Mouse (Mus musculus): Measurements from ENCODE around the gene Fcgr1. TPM values are rescaled to one million over a fixed set of nuclear protein-coding genes. Genes with fewer than 3 reads are reported as not detected.
A peak's percentile ranks its signal among the peaks of the same experiment; 100 is the strongest.

Gene Fcgr1
- polyA plus RNA-seq, 1 experiment from 2014 or later = 2.1 TPM

- peak overlapping the region; percentile 90 for H3K9ac ChIP-seq (ENCODE audit: low read length)
- peak overlapping the region; percentile 83 for H3K4me2 ChIP-seq
- peaks cover 21% of the 10 kb centered on the region for H3K4me1 ChIP-seq (ENCODE audit: control insufficient read depth, insufficient read depth, low read length)
- H3K27me3 ChIP-seq (ENCODE audit: control insufficient read depth, insufficient read depth, low read length) = no peaks in the 10 kb centered on the region
- peak overlapping the region; percentile 98 for H3K27ac ChIP-seq (ENCODE audit: low read depth, low read length)
- ATAC-seq (ENCODE audit: low FRiP score) = no peak
- peak overlapping the region; percentile 55; the same call in 1 of the 2 replicates for H3K4me3 ChIP-seq (ENCODE audit: low read depth, low read length)
- no peak for DNase-seq (ENCODE audit: low spot score, missing footprints)
- WGBS = 63% methylated on average over 3 of the region's 3 CpGs
- H3K9me3 ChIP-seq (ENCODE audit: control insufficient read depth, low read length) = no peaks in the 10 kb centered on the region
- H3K36me3 ChIP-seq (ENCODE audit: control insufficient read depth, insufficient read depth, low read length) = no peaks in the 10 kb centered on the region
These were observed 32.1 kb downstream of the Fcgr1 start for GRCm38 (mm10) chr3:96261623-96262022.

GRCm38 (mm10) chr3:96260220-96260619 is 33.5 kb downstream of the Fcgr1 start:
- Histone ChIP-seq H3K27me3 (ENCODE audit: control insufficient read depth, insufficient read depth, low read length) (no peaks in the 10 kb centered on the region), H3K9me3 (ENCODE audit: control insufficient read depth, low read length) (no peaks in the 10 kb centered on the region), H3K4me2 (no peak overlapping the region), H3K27ac (ENCODE audit: low read depth, low read length) (no peak overlapping the region), H3K4me3 (ENCODE audit: low read depth, low read length) (no peak overlapping the region), H3K9ac (ENCODE audit: low read length) (no peak overlapping the region), H3K36me3 (ENCODE audit: control insufficient read depth, insufficient read depth, low read length) (no peaks in the 10 kb centered on the region), H3K4me1 (ENCODE audit: control insufficient read depth, insufficient read depth, low read length) (peaks cover 21% of the 10 kb centered on the region)
- 85% methylated on average over 5 of the region's 5 CpGs for WGBS
- ATAC-seq (ENCODE audit: low FRiP score) = no peak
- DNase-seq (ENCODE audit: low spot score, missing footprints) = no peak

GRCm38 (mm10) chr3:96257190-96257589 is 36.6 kb downstream of the Fcgr1 start:
- Histone ChIP-seq H3K4me1 (ENCODE audit: control insufficient read depth, insufficient read depth, low read length) (peaks cover 7% of the 10 kb centered on the region; the same call in 1 of the 2 replicates), H3K4me3 (ENCODE audit: low read depth, low read length) (no peak overlapping the region), H3K27me3 (ENCODE audit: control insufficient read depth, insufficient read depth, low read length) (no peaks in the 10 kb centered on the region), H3K9ac (ENCODE audit: low read length) (no peak overlapping the region), H3K9me3 (ENCODE audit: control insufficient read depth, low read length) (no peaks in the 10 kb centered on the region), H3K4me2 (no peak overlapping the region), H3K27ac (ENCODE audit: low read depth, low read length) (no peak overlapping the region), H3K36me3 (ENCODE audit: control insufficient read depth, insufficient read depth, low read length) (no peaks in the 10 kb centered on the region)
- ATAC-seq (ENCODE audit: low FRiP score) (no peak), DNase-seq (ENCODE audit: low spot score, missing footprints) (no peak)
- WGBS = 79% methylated on average over 3 of the region's 3 CpGs

- 84% methylated on average over 5 of the region's 5 CpGs for WGBS
- H3K4me3 ChIP-seq (ENCODE audit: low read depth, low read length) = no peak overlapping the region
These were observed 37.7 kb downstream of the Fcgr1 start for GRCm38 (mm10) chr3:96255926-96256593.

GRCm38 (mm10) chr3:96254683-96255355 is 39.0 kb downstream of the Fcgr1 start:
- no peaks in the 10 kb centered on the region for H3K27me3 ChIP-seq (ENCODE audit: control insufficient read depth, insufficient read depth, low read length)

More at GRCm38 (mm10) chr3:96255926-96256593, 37.7 kb downstream of the Fcgr1 start:
- ATAC-seq (ENCODE audit: low FRiP score) (no peak), DNase-seq (ENCODE audit: low spot score, missing footprints) (no peak)
- no peak overlapping the region for H3K9ac ChIP-seq (ENCODE audit: low read length)
- no peaks in the 10 kb centered on the region for H3K4me1 ChIP-seq (ENCODE audit: control insufficient read depth, insufficient read depth, low read length)
- no peaks in the 10 kb centered on the region for H3K36me3 ChIP-seq (ENCODE audit: control insufficient read depth, insufficient read depth, low read length)
- no peak overlapping the region for H3K27ac ChIP-seq (ENCODE audit: low read depth, low read length)
- H3K4me2 ChIP-seq = no peak overlapping the region
- H3K9me3 ChIP-seq (ENCODE audit: control insufficient read depth, low read length) = no peaks in the 10 kb centered on the region
- no peaks in the 10 kb centered on the region for H3K27me3 ChIP-seq (ENCODE audit: control insufficient read depth, insufficient read depth, low read length)

GRCm38 (mm10) chr3:96251787-96252186 is 42.0 kb downstream of the Fcgr1 start:
- 86% methylated on average over 3 of the region's 3 CpGs for WGBS
- no peak overlapping the region for H3K4me2 ChIP-seq
- ATAC-seq (ENCODE audit: low FRiP score) = no peak

More at GRCm38 (mm10) chr3:96254683-96255355, 39.0 kb downstream of the Fcgr1 start:
- Histone ChIP-seq H3K9me3 (ENCODE audit: control insufficient read depth, low read length) (no peaks in the 10 kb centered on the region), H3K4me3 (ENCODE audit: low read depth, low read length) (no peak overlapping the region), H3K4me2 (no peak overlapping the region), H3K9ac (ENCODE audit: low read length) (no peak overlapping the region), H3K27ac (ENCODE audit: low read depth, low read length) (no peak overlapping the region), H3K36me3 (ENCODE audit: control insufficient read depth, insufficient read depth, low read length) (no peaks in the 10 kb centered on the region), H3K4me1 (ENCODE audit: control insufficient read depth, insufficient read depth, low read length) (no peaks in the 10 kb centered on the region)
- ATAC-seq (ENCODE audit: low FRiP score) (no peak), DNase-seq (ENCODE audit: low spot score, missing footprints) (no peak)
- WGBS = 56% methylated on average over 10 of the region's 10 CpGs

DNA sequence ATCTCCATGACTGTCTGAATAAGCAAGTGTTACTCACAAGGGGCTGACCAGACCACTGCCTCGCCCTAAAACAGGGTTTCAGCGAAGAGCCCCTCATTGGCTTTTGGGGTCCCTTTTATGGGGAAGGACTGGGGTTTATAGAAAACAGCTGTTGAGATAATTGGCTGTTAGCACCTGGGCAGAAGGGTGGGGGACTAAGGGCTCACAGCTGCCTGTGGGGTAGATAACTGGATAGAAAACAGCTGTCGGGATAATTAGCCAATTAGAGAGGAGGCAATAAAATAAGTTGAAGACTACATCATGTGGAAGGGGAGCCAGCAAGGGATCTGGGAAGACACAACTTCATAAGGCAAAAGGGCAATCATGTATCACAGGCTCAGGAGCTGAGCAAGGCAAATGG is 42.9 kb downstream of the Fcgr1 start:
- H3K36me3 ChIP-seq (ENCODE audit: control insufficient read depth, insufficient read depth, low read length) = no peaks in the 10 kb centered on the region
- no peak overlapping the region for H3K4me2 ChIP-seq
- no peak overlapping the region for H3K9ac ChIP-seq (ENCODE audit: low read length)
- H3K4me1 ChIP-seq (ENCODE audit: control insufficient read depth, insufficient read depth, low read length) = peaks cover 8% of the 10 kb centered on the region
- 83% methylated on average over 3 of the region's 3 CpGs for WGBS
- H3K27ac ChIP-seq (ENCODE audit: low read depth, low read length) = no peak overlapping the region
- ATAC-seq (ENCODE audit: low FRiP score) (no peak), DNase-seq (ENCODE audit: low spot score, missing footprints) (no peak)
- no peaks in the 10 kb centered on the region for H3K27me3 ChIP-seq (ENCODE audit: control insufficient read depth, insufficient read depth, low read length)
- H3K4me3 ChIP-seq (ENCODE audit: low read depth, low read length) = no peak overlapping the region
- H3K9me3 ChIP-seq (ENCODE audit: control insufficient read depth, low read length) = no peaks in the 10 kb centered on the region

More at GRCm38 (mm10) chr3:96251787-96252186, 42.0 kb downstream of the Fcgr1 start:
- Histone ChIP-seq H3K27ac (ENCODE audit: low read depth, low read length) (no peak overlapping the region), H3K9ac (ENCODE audit: low read length) (no peak overlapping the region), H3K27me3 (ENCODE audit: control insufficient read depth, insufficient read depth, low read length) (no peaks in the 10 kb centered on the region), H3K4me1 (ENCODE audit: control insufficient read depth, insufficient read depth, low read length) (peaks cover 8% of the 10 kb centered on the region), H3K4me3 (ENCODE audit: low read depth, low read length) (no peak overlapping the region), H3K36me3 (ENCODE audit: control insufficient read depth, insufficient read depth, low read length) (no peaks in the 10 kb centered on the region), H3K9me3 (ENCODE audit: control insufficient read depth, low read length) (no peaks in the 10 kb centered on the region)
- DNase-seq (ENCODE audit: low spot score, missing footprints) = no peak

GRCm38 (mm10) chr3:96249034-96249345 is 44.8 kb downstream of the Fcgr1 start:
- no peaks in the 10 kb centered on the region for H3K27me3 ChIP-seq (ENCODE audit: control insufficient read depth, insufficient read depth, low read length)
- DNase-seq (ENCODE audit: low spot score, missing footprints) = peak; percentile 82
- H3K27ac ChIP-seq (ENCODE audit: low read depth, low read length) = peak overlapping the region; percentile 30; the same call in 1 of the 2 replicates
- peak overlapping the region; percentile 59; the same call in 1 of the 2 replicates for H3K4me2 ChIP-seq
- no peak overlapping the region for H3K4me3 ChIP-seq (ENCODE audit: low read depth, low read length)
- no peak for ATAC-seq (ENCODE audit: low FRiP score)
- no peaks in the 10 kb centered on the region for H3K9me3 ChIP-seq (ENCODE audit: control insufficient read depth, low read length)
- 52% methylated on average over 4 of the region's 4 CpGs for WGBS
- no peaks in the 10 kb centered on the region for H3K36me3 ChIP-seq (ENCODE audit: control insufficient read depth, insufficient read depth, low read length)
- H3K9ac ChIP-seq (ENCODE audit: low read length) = no peak overlapping the region
- H3K4me1 ChIP-seq (ENCODE audit: control insufficient read depth, insufficient read depth, low read length) = peaks cover 16% of the 10 kb centered on the region
